Mouse (Mus musculus): ENCODE results near the gene Mfsd12.

DNA sequence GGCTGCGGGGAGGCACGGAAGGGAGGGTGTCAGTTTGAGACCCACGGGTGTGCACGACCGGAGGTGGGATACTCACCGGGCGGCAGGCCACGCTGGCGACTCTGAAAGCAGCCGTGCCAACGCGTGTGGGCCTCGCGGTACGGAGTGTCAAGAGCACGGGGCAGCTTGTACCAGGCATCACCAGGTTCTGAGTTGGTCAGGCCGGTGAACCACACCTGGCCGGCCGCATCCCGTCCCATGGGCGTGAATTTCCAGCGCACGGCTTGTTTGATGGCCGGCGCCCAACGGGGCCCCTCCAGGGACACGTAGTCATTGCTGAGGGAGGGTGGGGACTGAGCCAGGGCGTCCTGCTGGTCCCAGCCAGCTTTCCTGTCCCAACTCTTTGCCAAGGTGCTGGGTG, 7.4 kb downstream of the Mfsd12 start:
- no peak for TF ChIP-seq CTCF (IDR thresholded peaks at IDR 0.05; ENCODE audit: control insufficient read depth, insufficient read depth, insufficient replicate concordance, low read depth, low read length)
- no peak; the same call in 1 of the 2 replicates for TF ChIP-seq POLR2A (IDR thresholded peaks at IDR 0.05; ENCODE audit: control insufficient read depth, low read depth, low read length)
